Mouse (Mus musculus) cerebellum, postnatal 10 days (tissue): Measurements from ENCODE around the gene Pcsk7.

Source experiments
- DNase-seq, 2 experiments: peaks; one replicate each; pipeline ENCODE4 v3.0.0; 2021; ENCODE audit warnings: mixed read lengths in 2 of 2

Gene Pcsk7

GRCm38 (mm10) chr9:45939794-45940193 lies 33.5 kb downstream of the Pcsk7 start:
- DNase-seq = no peak

- DNase-seq = peak in 1 of 2 experiments; percentile 38
Observed at GRCm38 (mm10) chr9:45941329-45941888, 35.1 kb downstream of the Pcsk7 start.

- no peak for DNase-seq
Observed at GRCm38 (mm10) chr9:45942464-45942863, 36.2 kb downstream of the Pcsk7 start.

- no peak for DNase-seq
Observed at GRCm38 (mm10) chr9:45942916-45943315, 36.6 kb downstream of the Pcsk7 start.

- DNase-seq = no peak
Observed at GRCm38 (mm10) chr9:45943628-45944505, 37.6 kb downstream of the Pcsk7 start.

- no peak for DNase-seq
Observed at GRCm38 (mm10) chr9:45944506-45945400, 38.5 kb downstream of the Pcsk7 start.

- DNase-seq = peak in 1 of 2 experiments; percentile 53
Observed at GRCm38 (mm10) chr9:45945721-45946120, 39.4 kb downstream of the Pcsk7 start.

- DNase-seq = no peak
Observed at GRCm38 (mm10) chr9:45946182-45946871, 40.0 kb downstream of the Pcsk7 start.

GRCm38 (mm10) chr9:45946872-45947183 lies 40.5 kb downstream of the Pcsk7 start:
- DNase-seq = no peak

GRCm38 (mm10) chr9:45952057-45952456 lies 45.8 kb downstream of the Pcsk7 start:
- no peak for DNase-seq

GRCm38 (mm10) chr9:45952890-45953289 lies 46.6 kb downstream of the Pcsk7 start:
- DNase-seq = no peak

GRCm38 (mm10) chr9:45953511-45954293 lies 47.4 kb downstream of the Pcsk7 start:
- no peak for DNase-seq

- DNase-seq = peak; percentile 62 to 71
Observed at GRCm38 (mm10) chr9:45954294-45955106, 48.2 kb downstream of the Pcsk7 start.

GRCm38 (mm10) chr9:45955107-45955963 lies 49.0 kb downstream of the Pcsk7 start, which contains the start of gene Sidt2:
Sidt2 (minus strand) TSS chr9:45955258.
- peak; percentile 92 to 94 for DNase-seq

GRCm38 (mm10) chr9:45958023-45958670 lies 51.9 kb downstream of the Pcsk7 start:
- no peak for DNase-seq

- DNase-seq = no peak
Observed at GRCm38 (mm10) chr9:45958851-45959250, 52.6 kb downstream of the Pcsk7 start.

- DNase-seq = no peak
Observed at GRCm38 (mm10) chr9:45959661-45960060, 53.4 kb downstream of the Pcsk7 start.

GRCm38 (mm10) chr9:45961855-45962254 lies 55.6 kb downstream of the Pcsk7 start:
- no peak for DNase-seq

- no peak for DNase-seq
Observed at GRCm38 (mm10) chr9:45963577-45963976, 57.3 kb downstream of the Pcsk7 start.
